Comparison of ENCODE assay signal across 9 mouse cellular contexts in the genomic region with DNA sequence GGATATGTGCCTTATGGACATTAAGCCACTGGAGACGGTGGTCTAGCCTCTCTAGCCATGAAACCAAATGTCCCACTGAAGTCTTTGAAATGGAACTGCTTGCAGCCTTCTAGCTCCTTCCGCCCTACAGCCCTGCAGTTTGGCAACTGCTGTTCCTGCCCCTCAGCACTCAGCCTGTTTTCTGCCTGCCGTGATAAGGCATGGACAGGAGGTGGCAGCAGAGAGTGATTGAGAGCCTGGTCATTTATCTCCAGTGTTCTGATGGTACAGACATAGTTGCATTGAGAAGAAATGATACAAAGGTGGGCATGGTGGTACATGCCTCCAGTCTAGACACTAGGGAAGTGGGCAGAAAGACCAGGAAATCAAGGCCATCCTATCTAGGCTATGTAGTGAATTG. TPM values are rescaled to one million over a fixed set of nuclear protein-coding genes. Genes with fewer than 3 reads are reported as not detected.
DNase-seq lines count a peak whose midpoint lies in the region; ATAC-seq and TF ChIP-seq lines count a peak whose summit lies in the region.
"Had no signal": no experiment of that assay in that cellular context is flagged by ENCODE, and none has a peak within 500 bp of the region (broad histone marks: within the 10 kb centered on the region; RNA-seq: fewer than 3 reads in every experiment).

No protein-coding gene starts in this region.

- TF ChIP-seq CTCF in Patski (IDR thresholded peaks at IDR 0.05), result peak; percentile 92

- in situ Hi-C loops in Patski (cut with MboI; ENCODE audit: low pct_unique_long_range_greater_than_20kb), result loop anchor here (5.0 to 10.0 kb wide), 4 partner anchors 63 to 437 kb away; no protein-coding TSS in a partner anchor

- H3K4me3 ChIP-seq in kidney, embryonic 14.5 days (ENCODE audit: low read length), result no peak overlapping the region
- no peak overlapping the region for H3K4me3 ChIP-seq in liver, embryonic 13.5 days (replicated peaks)
- H3K4me3 ChIP-seq: erythroblast, embryonic 14.5 days had no signal

- H3K36me3 ChIP-seq in kidney, embryonic 14.5 days (ENCODE audit: control insufficient read depth, insufficient read depth, low read length), result no peaks in the 10 kb centered on the region
- no peaks in the 10 kb centered on the region for H3K36me3 ChIP-seq in liver, embryonic 13.5 days

- peak; percentile 68 for DNase-seq in A20 (ENCODE audit: low read depth, low spot score)
- no peak for DNase-seq in Patski (ENCODE audit: low read depth, low spot score)
- DNase-seq in cerebellum, adult 9-11 months, result peak; percentile 68
- peak; percentile 67 to 76 for DNase-seq in frontal cortex, postnatal 36 days (ENCODE audit: low spot score in 2 of 2)
- DNase-seq in liver, embryonic 13.5 days, result peak; percentile 58
- DNase-seq in testis, postnatal 10 days (ENCODE audit: low spot score), result peak; percentile 83

- H3K4me1 ChIP-seq in kidney, embryonic 14.5 days (ENCODE audit: control insufficient read depth, insufficient read depth, low read length), result no peaks in the 10 kb centered on the region
- no peaks in the 10 kb centered on the region for H3K4me1 ChIP-seq in liver, embryonic 13.5 days (replicated peaks)

- POLR2A ChIA-PET in Patski (lab: Charles Lee), result no interaction called here

- CTCF ChIA-PET in Patski (lab: Charles Lee), result interaction anchor here (0.6 to 1.9 kb wide), 15 partner anchors 9 to 392 kb away, joined by 3 to 10 read pairs (median 4); no protein-coding TSS in a partner anchor

- no peaks in the 10 kb centered on the region for H3K27me3 ChIP-seq in Patski
- no peaks in the 10 kb centered on the region for H3K27me3 ChIP-seq in kidney, embryonic 14.5 days (ENCODE audit: control insufficient read depth, insufficient read depth, low read length)
- H3K27me3 ChIP-seq in liver, embryonic 13.5 days, result peaks cover 20% of the 10 kb centered on the region

- peak; percentile 79 for ATAC-seq in Patski
- 0 out of 2 replicates have a peak, but pooled peaks have one; percentile 24 for ATAC-seq in kidney, embryonic 14.5 days (ENCODE audit: low FRiP score, low TSS enrichment)
- no peak for ATAC-seq in liver, embryonic 13.5 days (ENCODE audit: low read depth)
- ATAC-seq in neutrophil, adult 5-6 weeks (ENCODE audit: extremely low read depth, insufficient number of reproducible peaks, low FRiP score, poor library complexity, severe bottlenecking), result peak; percentile 79

- WGBS in kidney, embryonic 14.5 days, result 12% methylated on average over 3 of the region's 3 CpGs
- whole genome bisulfite sequencing in liver, embryonic 13.5 days (ENCODE audit: insufficient replicate concordance), result 15% methylated on average over 3 of the region's 3 CpGs

- H3K9me3 ChIP-seq in kidney, embryonic 14.5 days (ENCODE audit: control insufficient read depth, low read length), result no peaks in the 10 kb centered on the region
- H3K9me3 ChIP-seq in liver, embryonic 13.5 days (replicated peaks), result no peaks in the 10 kb centered on the region

- no peak overlapping the region for H3K27ac ChIP-seq in kidney, embryonic 14.5 days (ENCODE audit: low read depth, low read length)
- no peak overlapping the region for H3K27ac ChIP-seq in liver, embryonic 13.5 days

- H3K4me2 ChIP-seq in kidney, embryonic 14.5 days (replicated peaks; ENCODE audit: low read depth, low read length), result no peak overlapping the region
- H3K4me2 ChIP-seq in liver, embryonic 13.5 days, result no peak overlapping the region

- no peak overlapping the region for H3K9ac ChIP-seq in kidney, embryonic 14.5 days (ENCODE audit: low read depth, low read length)
- no peak overlapping the region for H3K9ac ChIP-seq in liver, embryonic 13.5 days

RNA-seq across cellular contexts. Expression of gene Tm9sf4, which starts 13.4 kb away (rescaled TPM):
- polyA plus RNA-seq in Patski (2021), result 95.3 TPM
- 71.1 and 99.4 TPM in 2 replicates for polyA plus RNA-seq in kidney, embryonic 14.5 days (2014; fragmentation: Nextera tagmentation; extraction: Ambion mirVana)
- 29.3 and 35.6 TPM in 2 replicates for polyA plus RNA-seq in liver, embryonic 13.5 days (2015; fragmentation: Nextera tagmentation; extraction: Ambion mirVana)
- total RNA-seq in neutrophil, adult 5-6 weeks (2017), result 44.8 and 59.6 TPM in 2 replicates

RNA-seq across cellular contexts. Expression of gene Hck, which starts 39.4 kb away (rescaled TPM):
- polyA plus RNA-seq in Patski (2021), result 1.3 TPM
- polyA plus RNA-seq in kidney, embryonic 14.5 days (2014; fragmentation: Nextera tagmentation; extraction: Ambion mirVana), result 3.9 and 4.8 TPM in 2 replicates
- polyA plus RNA-seq in liver, embryonic 13.5 days (2015; fragmentation: Nextera tagmentation; extraction: Ambion mirVana), result 7.5 and 7.8 TPM in 2 replicates
- total RNA-seq in neutrophil, adult 5-6 weeks (2017), result 252 and 289 TPM in 2 replicates
